ENCODE assay signal across 8 mouse cellular contexts in the genomic region with DNA sequence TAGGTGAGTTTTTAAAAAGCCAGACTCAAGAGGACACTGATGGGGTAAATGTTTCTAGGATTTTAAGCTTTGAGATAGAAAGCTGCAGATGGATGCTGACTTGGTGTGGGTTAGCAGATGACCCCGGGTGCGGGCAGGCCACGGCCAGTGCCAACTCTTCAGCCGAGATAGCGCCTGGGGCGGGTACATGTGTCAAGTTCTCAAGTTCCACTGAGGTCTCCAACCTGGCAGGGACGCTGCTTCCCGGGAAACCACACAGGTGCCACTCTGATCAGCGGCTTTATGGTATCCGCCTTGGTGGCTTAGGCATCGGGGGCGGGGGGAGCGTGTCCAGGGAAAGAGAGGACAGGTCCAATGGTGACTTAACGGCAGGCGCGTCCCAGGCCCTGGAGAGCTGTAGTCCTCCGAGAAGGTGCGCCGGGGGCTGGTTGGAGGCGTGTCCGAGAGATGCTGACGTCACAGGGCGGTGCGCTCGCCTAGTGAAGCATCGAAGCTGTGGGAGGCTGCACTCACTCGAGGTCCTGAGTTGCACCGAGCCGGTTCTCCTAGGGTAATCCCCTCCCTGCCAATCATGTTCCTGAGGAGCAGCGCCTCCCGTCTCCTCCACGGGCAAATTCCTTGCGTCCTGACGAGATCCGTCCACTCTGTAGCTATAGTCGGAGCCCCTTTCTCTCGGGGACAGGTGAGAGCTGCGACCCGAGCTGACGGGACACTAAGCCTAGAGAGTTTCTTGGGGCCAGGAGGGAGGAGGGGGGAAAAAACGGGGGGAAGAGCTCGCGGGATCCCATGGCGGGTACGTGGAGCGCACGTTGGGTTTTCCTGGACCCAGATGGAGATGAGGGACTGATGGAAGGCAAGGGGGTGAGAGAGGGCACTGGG. TPM values are rescaled to one million over a fixed set of nuclear protein-coding genes. Genes with fewer than 3 reads are reported as not detected.
DNase-seq lines count a peak whose midpoint lies in the region; ATAC-seq lines count a peak whose summit lies in the region.

A gene (plus strand): TSS at position 479 of the 879 bp plus-strand sequence.

- peak; percentile 97 for ATAC-seq in common myeloid progenitor, adult 5-6 weeks (replicated peaks; ENCODE audit: low read depth, poor library complexity, severe bottlenecking)
- peak; percentile 92 for ATAC-seq in intestine, embryonic 14.5 days (replicated peaks; ENCODE audit: low FRiP score, low TSS enrichment, low read depth)

- peaks cover 31% of the 10 kb centered on the region for H3K27me3 ChIP-seq in intestine, embryonic 14.5 days (replicated peaks; ENCODE audit: control insufficient read depth, insufficient read depth, low read length)
- peaks cover 44% of the 10 kb centered on the region for H3K27me3 ChIP-seq in megakaryocyte, embryonic 14.5 days (replicated peaks)

- H3K9me3 ChIP-seq in intestine, embryonic 14.5 days (ENCODE audit: control insufficient read depth, low read length): no peaks in the 10 kb centered on the region
- H3K9me3 ChIP-seq in megakaryocyte, embryonic 14.5 days: peaks cover 6% of the 10 kb centered on the region; the same call in 1 of the 2 replicates

- peak within 1 kb of the TSS; percentile 88 for H3K4me2 ChIP-seq in intestine, embryonic 14.5 days (ENCODE audit: low read length)

- no peaks in the 10 kb centered on the region for H3K36me3 ChIP-seq in intestine, embryonic 14.5 days (ENCODE audit: control insufficient read depth, insufficient read depth, low read length)
- no peaks in the 10 kb centered on the region for H3K36me3 ChIP-seq in megakaryocyte, embryonic 14.5 days (replicated peaks; ENCODE audit: low read length)

- H3K27ac ChIP-seq in intestine, embryonic 14.5 days (ENCODE audit: low read depth): no peak within 1 kb of the TSS

- peak; percentile 69 to 84 for DNase-seq in adrenal gland, adult (ENCODE audit: inconsistent age in 2 of 2, low spot score in 1 of 2)
- DNase-seq in gastrocnemius, adult 18-20 months (ENCODE audit: low spot score): peak; percentile 29
- DNase-seq in intestine, embryonic 14.5 days (ENCODE audit: low spot score): peak; percentile 91
- DNase-seq in left cerebral cortex, adult 9 months (ENCODE audit: low spot score in 2 of 2): peak; percentile 42 to 64
- peak; percentile 70 to 71 for DNase-seq in right cerebral cortex, adult 2 months (ENCODE audit: low spot score in 2 of 2)
- DNase-seq in urinary bladder, postnatal 14 days (ENCODE audit: low spot score): peak; percentile 88

- H3K4me1 ChIP-seq in intestine, embryonic 14.5 days (replicated peaks; ENCODE audit: control insufficient read depth, insufficient read depth, low read length): peaks cover 12% of the 10 kb centered on the region
- peaks cover 27% of the 10 kb centered on the region for H3K4me1 ChIP-seq in megakaryocyte, embryonic 14.5 days

- WGBS in intestine, embryonic 14.5 days: under 1% methylated on average over 47 of the region's 47 CpGs

- H3K4me3 ChIP-seq in intestine, embryonic 14.5 days (ENCODE audit: low read depth, low read length): peak within 1 kb of the TSS; percentile 41
- peak within 1 kb of the TSS; percentile 89 for H3K4me3 ChIP-seq in megakaryocyte, embryonic 14.5 days (replicated peaks)

- peak within 1 kb of the TSS; percentile 20; the same call in 1 of the 2 replicates for H3K9ac ChIP-seq in intestine, embryonic 14.5 days (ENCODE audit: low read length)

RNA-seq across cellular contexts. Expression of the gene that starts here (rescaled TPM):
- total RNA-seq in common myeloid progenitor, adult 5-6 weeks (2017): not detected in 2 replicates
- total RNA-seq in gastrocnemius, adult 18-20 months (2021): not detected
- 0.46 and 0.91 TPM in 2 replicates for polyA plus RNA-seq in intestine, embryonic 14.5 days (2014; fragmentation: Nextera tagmentation; extraction: Ambion mirVana)
- 0.43 TPM in 1 of 2 replicates, not detected in the other for polyA plus RNA-seq in megakaryocyte, embryonic 14.5 days (2012; ENCODE audit: insufficient read depth, low replicate concordance)

Comparison
In these comparisons a context has a peak if more than half of its experiments do, and no peak if none do; other contexts are left out.
1. Peak in ATAC-seq in common myeloid progenitor, adult 5-6 weeks; RNA of the gene not detected or under 1 TPM.
2. Peak in DNase-seq in gastrocnemius, adult 18-20 months; RNA of the gene not detected or under 1 TPM.
3. Peak in DNase-seq, ATAC-seq, H3K4me3 ChIP-seq, H3K9ac ChIP-seq and H3K4me2 ChIP-seq in intestine, embryonic 14.5 days; RNA of the gene not detected or under 1 TPM.
4. DNase-seq: peak in every context shown above with its lines; median percentile 91 in intestine, embryonic 14.5 days; 88 in urinary bladder, postnatal 14 days; 76 in adrenal gland, adult; 70 in right cerebral cortex, adult 2 months; 53 in left cerebral cortex, adult 9 months; 29 in gastrocnemius, adult 18-20 months.